Comparison of ENCODE assay signal across 9 mouse cellular contexts in genomic region chr11:96285771-96286738, GRCm38 (mm10). TPM values are rescaled to one million over a fixed set of nuclear protein-coding genes. Genes with fewer than 3 reads are reported as not detected.
DNase-seq lines count a peak whose midpoint lies in the region; ATAC-seq lines count a peak whose summit lies in the region.
"Had no signal": no experiment of that assay in that cellular context is flagged by ENCODE, and none has a peak within 500 bp of the region (broad histone marks: within the 10 kb centered on the region; RNA-seq: fewer than 3 reads in every experiment).

TSS of gene Hoxb7 (plus strand) at chr11:96286623.

- intact Hi-C loops in heart, postnatal 14 days (cut with DNase I), result no loop called here
- intact Hi-C loops in left cerebral cortex, postnatal 10 days (cut with DNase I), result loop anchor here (10.0 kb wide), 2 partner anchors 281 to 459 kb away; partner anchors contain the start of gene Igf2bp1

- H3K9ac ChIP-seq in heart, embryonic 12.5 days, result no peak within 1 kb of the TSS
- no peak within 1 kb of the TSS; the same call in 1 of the 2 replicates for H3K9ac ChIP-seq in embryonic facial prominence, embryonic 14.5 days (ENCODE audit: low read depth, low read length)

- H3K36me3 ChIP-seq in heart, embryonic 12.5 days, result no peaks in the 10 kb centered on the region
- H3K36me3 ChIP-seq in embryonic facial prominence, embryonic 14.5 days (ENCODE audit: control insufficient read depth, insufficient read depth, low read length), result no peaks in the 10 kb centered on the region
- H3K36me3 ChIP-seq: G1E had no signal

- ATAC-seq in heart, embryonic 12.5 days (ENCODE audit: insufficient number of reproducible peaks, low FRiP score), result no peak
- no peak for ATAC-seq in embryonic facial prominence, embryonic 14.5 days (ENCODE audit: low read depth)

- no peak within 1 kb of the TSS for H3K27ac ChIP-seq in heart, embryonic 12.5 days (ENCODE audit: poor library complexity, severe bottlenecking)
- no peak within 1 kb of the TSS for H3K27ac ChIP-seq in embryonic facial prominence, embryonic 14.5 days (replicated peaks; ENCODE audit: low read depth, low read length)

- peak within 1 kb of the TSS; percentile 42 for H3K4me2 ChIP-seq in heart, embryonic 12.5 days
- peak within 1 kb of the TSS; percentile 34 for H3K4me2 ChIP-seq in embryonic facial prominence, embryonic 14.5 days (ENCODE audit: low read depth, low read length)

- 2% methylated on average over 43 of the region's 43 CpGs for WGBS in heart, embryonic 12.5 days
- WGBS in embryonic facial prominence, embryonic 14.5 days, result 2% methylated on average over 40 of the region's 43 CpGs

- H3K9me3 ChIP-seq in heart, embryonic 12.5 days (replicated peaks), result no peaks in the 10 kb centered on the region
- no peaks in the 10 kb centered on the region for H3K9me3 ChIP-seq in embryonic facial prominence, embryonic 14.5 days (ENCODE audit: control insufficient read depth, low read length)
- H3K9me3 ChIP-seq: G1E had no signal

- DNase-seq in heart, postnatal 14 days, result no peak
- no peak for DNase-seq in embryonic facial prominence, embryonic 14.5 days (ENCODE audit: low spot score)
- DNase-seq in kidney, adult 9 months, result peak; percentile 89
- peak; percentile 58 for DNase-seq in lung, postnatal 36 days
- no peak for DNase-seq in right cerebral cortex, postnatal 36 days (ENCODE audit: low spot score in 2 of 2)
- no peak for DNase-seq in Muller cell, postnatal 12 days (ENCODE audit: inconsistent ontology term)
- DNase-seq in left cerebral cortex, postnatal 10 days (ENCODE audit: extremely low spot score in 1 of 2, low spot score in 2 of 2), result no peak

- peak within 1 kb of the TSS; percentile 15 for H3K4me3 ChIP-seq in heart, embryonic 12.5 days
- H3K4me3 ChIP-seq in embryonic facial prominence, embryonic 14.5 days (ENCODE audit: low read depth, low read length), result peak within 1 kb of the TSS; percentile 20

- peaks cover 98% of the 10 kb centered on the region for H3K27me3 ChIP-seq in heart, embryonic 12.5 days (replicated peaks)
- peaks cover 98% of the 10 kb centered on the region for H3K27me3 ChIP-seq in embryonic facial prominence, embryonic 14.5 days (replicated peaks; ENCODE audit: control insufficient read depth, insufficient read depth, low read length)

- H3K4me1 ChIP-seq in heart, embryonic 12.5 days (replicated peaks), result peaks cover 30% of the 10 kb centered on the region
- H3K4me1 ChIP-seq in embryonic facial prominence, embryonic 14.5 days (ENCODE audit: control insufficient read depth, insufficient read depth, low read length), result peaks cover 4% of the 10 kb centered on the region; the same call in 1 of the 2 replicates

RNA-seq across cellular contexts. Expression of gene Hoxb7, which starts in this region (rescaled TPM):
- polyA plus RNA-seq in heart, embryonic 12.5 days (2016; fragmentation: Nextera tagmentation; extraction: Ambion mirVana), result 0.14 and 0.22 TPM in 2 replicates
- not detected for total RNA-seq in heart, postnatal 14 days (2021)
- polyA plus RNA-seq in embryonic facial prominence, embryonic 14.5 days (2014; fragmentation: Nextera tagmentation; extraction: Ambion mirVana), result 0.39 and 0.42 TPM in 2 replicates
- total RNA-seq in left cerebral cortex, postnatal 10 days (2021), result not detected
- total RNA-seq: G1E had no signal
- polyA plus RNA-seq: G1E had no signal

Comparison
In these comparisons a context has a peak if more than half of its experiments do, and no peak if none do; other contexts are left out.
1. DNase-seq: peak in kidney, adult 9 months (single experiment) and lung, postnatal 36 days (single experiment); none in heart, postnatal 14 days (0 of 2), embryonic facial prominence, embryonic 14.5 days (single experiment), right cerebral cortex, postnatal 36 days (0 of 2), Muller cell, postnatal 12 days (single experiment) and left cerebral cortex, postnatal 10 days (0 of 2).